8 mouse cellular contexts compared by ENCODE assay signal in genomic region chr2:27539336-27539735, GRCm38 (mm10). TPM values are rescaled to one million over a fixed set of nuclear protein-coding genes. Genes with fewer than 3 reads are reported as not detected.
DNase-seq lines count a peak whose midpoint lies in the region; ATAC-seq and TF ChIP-seq lines count a peak whose summit lies in the region.

No protein-coding gene starts in this region.

- H3K4me3 ChIP-seq in hindbrain, embryonic 13.5 days = peak overlapping the region; percentile 26
- peak overlapping the region; percentile 42 for H3K4me3 ChIP-seq in midbrain, postnatal 0 days (ENCODE audit: low read depth, low read length)

- H3K4me2 ChIP-seq in hindbrain, embryonic 13.5 days = peak overlapping the region; percentile 50
- H3K4me2 ChIP-seq in midbrain, postnatal 0 days (ENCODE audit: low read depth, low read length, poor library complexity, severe bottlenecking) = peak overlapping the region; percentile 41

- no peak for TF ChIP-seq CTCF in midbrain, postnatal 0 days (IDR thresholded peaks at IDR 0.05)

- H3K27ac ChIP-seq in hindbrain, embryonic 13.5 days = peak overlapping the region; percentile 92
- H3K27ac ChIP-seq in midbrain, postnatal 0 days (ENCODE audit: low read depth, low read length) = peak overlapping the region; percentile 82

- WGBS in hindbrain, embryonic 13.5 days = 23% methylated on average over 5 of the region's 5 CpGs
- WGBS in midbrain, postnatal 0 days = 12% methylated on average over 5 of the region's 5 CpGs

- peak; percentile 30 to 43 for DNase-seq in left cerebral cortex, postnatal 14 days (ENCODE audit: low spot score in 2 of 2)
- no peak for DNase-seq in left cerebral cortex, postnatal 4 days
- DNase-seq in cerebellum, postnatal 25 days = peak; percentile 21 to 26
- peak; percentile 25 for DNase-seq in midbrain, postnatal 0 days (ENCODE audit: low spot score)
- DNase-seq in left cerebral cortex, adult 9 months (ENCODE audit: low spot score in 2 of 2) = no peak
- no peak for DNase-seq in gastrocnemius, postnatal 4 days (ENCODE audit: low spot score in 2 of 2)
- no peak for DNase-seq in spleen, postnatal 4 days (ENCODE audit: low spot score in 2 of 2)

- H3K36me3 ChIP-seq in hindbrain, embryonic 13.5 days = peaks cover 26% of the 10 kb centered on the region
- H3K36me3 ChIP-seq in midbrain, postnatal 0 days (ENCODE audit: insufficient read depth, low read length) = peaks cover 15% of the 10 kb centered on the region

- no peaks in the 10 kb centered on the region for H3K27me3 ChIP-seq in hindbrain, embryonic 13.5 days
- H3K27me3 ChIP-seq in midbrain, postnatal 0 days (ENCODE audit: insufficient read depth, low read length) = no peaks in the 10 kb centered on the region

- H3K9me3 ChIP-seq in hindbrain, embryonic 13.5 days = no peaks in the 10 kb centered on the region
- no peaks in the 10 kb centered on the region for H3K9me3 ChIP-seq in midbrain, postnatal 0 days (ENCODE audit: low read length)

- no peak for ATAC-seq in hindbrain, embryonic 13.5 days (ENCODE audit: low FRiP score)
- ATAC-seq in midbrain, postnatal 0 days (ENCODE audit: low FRiP score) = no peak

- H3K4me1 ChIP-seq in hindbrain, embryonic 13.5 days (replicated peaks) = peaks cover 23% of the 10 kb centered on the region
- peaks cover 6% of the 10 kb centered on the region; the same call in 1 of the 2 replicates for H3K4me1 ChIP-seq in midbrain, postnatal 0 days (ENCODE audit: insufficient read depth, low read length)

- H3K9ac ChIP-seq in hindbrain, embryonic 13.5 days = peak overlapping the region; percentile 6; the same call in 1 of the 2 replicates
- 0 out of 2 replicates have a peak overlapping the region, but pooled peaks have one; percentile 24 for H3K9ac ChIP-seq in midbrain, postnatal 0 days (replicated peaks; ENCODE audit: low read length, poor library complexity, severe bottlenecking)

- intact Hi-C loops in left cerebral cortex, postnatal 14 days (cut with DNase I) = no loop called here
- intact Hi-C loops in left cerebral cortex, postnatal 4 days (cut with DNase I) = no loop called here

RNA-seq across cellular contexts. Expression of gene Wdr5, which starts 24.4 kb away (rescaled TPM):
- 10 to 100 TPM; 34.9 to 37.3 TPM for total RNA-seq in left cerebral cortex, postnatal 14 days (2021)
- total RNA-seq in left cerebral cortex, postnatal 4 days (2021) = 10 to 100 TPM; 52.5 to 52.8 TPM
- polyA plus RNA-seq in hindbrain, embryonic 13.5 days (2015; fragmentation: Nextera tagmentation; extraction: Ambion mirVana) = 40.7 and 42.3 TPM in 2 replicates
- total RNA-seq in midbrain, postnatal 0 days (2014; rRNA removed) = 48.9 and 50.1 TPM in 2 replicates
- polyA plus RNA-seq in midbrain, postnatal 0 days (2015; fragmentation: Nextera tagmentation; extraction: Ambion mirVana) = 34.5 and 35.4 TPM in 2 replicates
- total RNA-seq in gastrocnemius, postnatal 4 days (2021) = 10 to 100 TPM; 36.4 to 39.2 TPM

RNA-seq across cellular contexts. Expression of gene Brd3, which starts 31.9 kb away (rescaled TPM):
- total RNA-seq in left cerebral cortex, postnatal 14 days (2021) = 10 to 100 TPM; 61.3 to 64.0 TPM
- total RNA-seq in left cerebral cortex, postnatal 4 days (2021) = 100 to 1,000 TPM; 119 to 123 TPM
- polyA plus RNA-seq in hindbrain, embryonic 13.5 days (2015; fragmentation: Nextera tagmentation; extraction: Ambion mirVana) = 130 and 133 TPM in 2 replicates
- total RNA-seq in midbrain, postnatal 0 days (2014; rRNA removed) = 43.8 and 54.7 TPM in 2 replicates
- 124 TPM in 2 replicates for polyA plus RNA-seq in midbrain, postnatal 0 days (2015; fragmentation: Nextera tagmentation; extraction: Ambion mirVana)
- total RNA-seq in gastrocnemius, postnatal 4 days (2021) = 100 to 1,000 TPM; 103 to 109 TPM

Comparison
In these comparisons a context has a peak if more than half of its experiments do, and no peak if none do; other contexts are left out.
1. DNase-seq: peak in left cerebral cortex, postnatal 14 days (2 of 2), cerebellum, postnatal 25 days (2 of 2) and midbrain, postnatal 0 days (single experiment); none in left cerebral cortex, postnatal 4 days (single experiment), left cerebral cortex, adult 9 months (0 of 2), gastrocnemius, postnatal 4 days (0 of 2) and spleen, postnatal 4 days (0 of 2).